Mouse (Mus musculus): ENCODE data around the gene Plxnb1. TPM values are rescaled to one million over a fixed set of nuclear protein-coding genes. Genes with fewer than 3 reads are reported as not detected.

The Plxnb1 gene
- polyA plus RNA-seq, 1 experiment, result 30.1 TPM

DNA sequence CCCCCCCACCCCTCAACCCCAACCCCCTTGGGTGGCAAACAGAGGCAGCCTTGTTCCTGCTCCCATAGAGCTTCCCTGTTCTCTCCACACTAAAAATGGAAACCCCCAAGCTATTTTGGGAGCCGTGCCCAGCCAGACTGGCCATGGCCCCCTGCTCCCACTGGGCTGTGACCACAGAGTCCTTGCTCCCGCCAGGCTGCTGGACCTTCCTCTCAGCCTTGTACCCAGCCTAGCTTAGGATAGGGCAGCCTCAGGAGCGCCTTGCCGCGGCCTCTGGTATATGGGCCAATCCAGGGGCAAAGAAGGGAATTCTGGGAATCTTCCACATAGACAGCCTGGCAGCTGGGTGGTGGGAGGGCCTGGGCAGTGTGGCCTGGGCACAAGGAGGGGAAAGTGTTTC is 2.6 kb downstream of the Plxnb1 start:
- Histone ChIP-seq H3K4me1 (ENCODE audit: control insufficient read depth, insufficient read depth, low read length) (peaks cover 2% of the 10 kb centered on the region), H3K4me3 (ENCODE audit: insufficient read depth, low read length) (0 out of 2 replicates have a peak overlapping the region, but pooled peaks have one; percentile 2), H3K27ac (ENCODE audit: insufficient read depth, low read length) (peak overlapping the region; percentile 69)
- no peak for TF ChIP-seq CTCF (IDR thresholded peaks at IDR 0.05; ENCODE audit: extremely low read depth, insufficient read depth, low read length)
- TF ChIP-seq POLR2A (IDR thresholded peaks at IDR 0.05; ENCODE audit: extremely low read depth, insufficient read depth, low read length), result no peak

DNA sequence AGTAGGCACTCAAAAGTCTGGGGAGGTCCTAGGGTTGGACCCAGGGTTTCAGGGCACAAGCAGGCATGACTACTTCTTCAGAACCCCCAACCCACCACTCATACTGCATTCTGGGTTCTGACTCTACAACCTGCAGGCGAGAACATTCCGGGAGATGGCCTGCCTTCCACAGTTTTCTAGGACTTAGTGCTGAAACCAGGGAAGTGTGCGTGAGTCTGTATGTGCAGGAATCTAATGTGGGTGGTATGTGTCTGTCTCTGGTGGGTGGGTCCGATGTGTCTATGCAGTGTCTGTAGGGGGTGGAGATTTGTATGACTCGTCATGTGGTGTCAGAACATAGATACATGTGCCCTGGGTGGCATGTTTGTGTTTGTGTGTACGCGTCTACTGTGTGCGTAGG is 3.2 kb downstream of the Plxnb1 start:
- H3K4me1 ChIP-seq (ENCODE audit: control insufficient read depth, insufficient read depth, low read length), result peaks cover 2% of the 10 kb centered on the region
- 0 out of 2 replicates have a peak overlapping the region, but pooled peaks have one; percentile 2 for H3K4me3 ChIP-seq (ENCODE audit: insufficient read depth, low read length)
- no peak for TF ChIP-seq POLR2A (IDR thresholded peaks at IDR 0.05; ENCODE audit: extremely low read depth, insufficient read depth, low read length)
- no peak for TF ChIP-seq CTCF (IDR thresholded peaks at IDR 0.05; ENCODE audit: extremely low read depth, insufficient read depth, low read length)
- peak overlapping the region; percentile 69 for H3K27ac ChIP-seq (ENCODE audit: insufficient read depth, low read length)

DNA sequence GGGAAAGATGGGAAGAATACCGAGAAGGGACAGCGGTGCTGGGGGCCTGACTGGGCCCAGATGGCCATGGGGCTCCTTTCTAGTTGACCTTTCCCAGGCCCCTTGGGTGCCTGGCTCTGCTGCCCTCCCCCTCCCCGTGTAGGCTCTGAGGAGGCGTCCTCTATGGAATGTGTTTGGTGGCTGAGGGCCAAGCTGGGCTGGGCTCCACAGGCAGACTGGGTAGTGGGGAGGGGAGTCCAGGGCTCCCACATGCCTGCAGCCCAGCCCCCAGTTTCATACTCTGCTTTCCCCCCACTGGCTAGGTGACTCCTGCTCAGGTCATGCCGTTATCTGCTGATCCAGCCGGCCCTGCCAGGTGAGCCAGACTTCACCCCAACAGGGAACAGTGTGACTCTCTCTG is 3.8 kb downstream of the Plxnb1 start:
- Histone ChIP-seq H3K4me3 (ENCODE audit: insufficient read depth, low read length) (no peak overlapping the region), H3K4me1 (ENCODE audit: control insufficient read depth, insufficient read depth, low read length) (peaks cover 2% of the 10 kb centered on the region), H3K27ac (ENCODE audit: insufficient read depth, low read length) (peak overlapping the region; percentile 69)
- no peak for TF ChIP-seq CTCF (IDR thresholded peaks at IDR 0.05; ENCODE audit: extremely low read depth, insufficient read depth, low read length)

DNA sequence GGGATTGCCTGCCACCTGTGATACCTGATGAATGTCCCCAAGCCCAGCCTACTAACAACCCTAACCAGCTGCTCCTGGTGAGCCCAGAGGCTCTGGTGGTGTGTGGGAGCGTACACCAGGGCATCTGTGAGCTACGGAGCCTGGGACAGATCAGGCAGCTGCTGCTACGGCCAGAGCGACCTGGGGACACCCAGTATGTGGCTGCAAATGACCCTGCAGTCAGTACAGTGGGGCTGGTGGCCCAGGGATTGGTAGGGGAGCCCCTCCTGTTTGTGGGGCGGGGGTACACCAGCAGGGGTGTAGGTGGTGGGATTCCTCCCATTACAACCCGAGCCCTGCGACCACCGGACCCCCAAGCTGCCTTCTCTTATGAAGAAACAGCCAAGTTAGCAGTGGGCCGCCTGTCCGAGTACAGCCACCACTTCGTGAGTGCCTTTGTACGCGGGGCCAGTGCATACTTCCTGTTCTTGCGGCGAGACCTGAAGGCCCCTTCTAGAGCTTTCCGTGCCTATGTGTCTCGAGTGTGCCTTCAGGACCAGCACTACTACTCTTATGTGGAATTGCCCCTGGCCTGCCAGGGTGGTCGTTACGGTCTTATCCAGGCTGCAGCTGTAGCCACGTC is 5.2 kb downstream of the Plxnb1 start:
- no peak overlapping the region for H3K4me3 ChIP-seq (ENCODE audit: insufficient read depth, low read length)
- peaks cover 2% of the 10 kb centered on the region for H3K4me1 ChIP-seq (ENCODE audit: control insufficient read depth, insufficient read depth, low read length)
- no peak overlapping the region for H3K27ac ChIP-seq (ENCODE audit: insufficient read depth, low read length)
- TF ChIP-seq CTCF (IDR thresholded peaks at IDR 0.05; ENCODE audit: extremely low read depth, insufficient read depth, low read length), result no peak
- no peak for TF ChIP-seq POLR2A (IDR thresholded peaks at IDR 0.05; ENCODE audit: extremely low read depth, insufficient read depth, low read length)

DNA sequence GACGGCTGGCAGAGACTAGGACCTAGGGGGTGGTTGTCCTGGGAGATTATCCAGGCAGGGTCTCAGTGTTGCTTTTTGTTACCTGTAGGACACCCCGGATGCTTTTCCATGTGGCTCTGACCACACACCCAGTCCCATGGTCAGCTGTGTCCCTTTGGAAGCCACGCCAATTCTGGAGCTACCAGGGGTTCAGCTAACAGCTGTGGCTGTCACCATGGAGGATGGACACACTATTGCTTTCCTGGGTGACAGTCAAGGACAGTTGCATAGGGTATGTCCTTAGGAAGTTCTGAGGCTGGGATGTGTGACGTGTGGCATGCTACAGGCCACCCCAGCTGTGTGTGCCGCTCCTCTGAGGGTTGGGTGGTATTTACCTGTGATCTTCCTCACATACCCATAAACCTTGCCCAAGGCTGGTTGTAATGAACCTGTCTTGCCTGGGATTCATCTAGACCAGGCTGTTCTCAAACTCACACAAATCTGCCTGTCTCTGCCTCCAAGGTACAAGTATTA is 6.8 kb downstream of the Plxnb1 start:
- Histone ChIP-seq H3K27ac (ENCODE audit: insufficient read depth, low read length) (no peak overlapping the region), H3K4me1 (ENCODE audit: control insufficient read depth, insufficient read depth, low read length) (peaks cover 2% of the 10 kb centered on the region), H3K4me3 (ENCODE audit: insufficient read depth, low read length) (no peak overlapping the region)
- TF ChIP-seq CTCF (IDR thresholded peaks at IDR 0.05; ENCODE audit: extremely low read depth, insufficient read depth, low read length) (no peak), POLR2A (IDR thresholded peaks at IDR 0.05; ENCODE audit: extremely low read depth, insufficient read depth, low read length) (no peak)

DNA sequence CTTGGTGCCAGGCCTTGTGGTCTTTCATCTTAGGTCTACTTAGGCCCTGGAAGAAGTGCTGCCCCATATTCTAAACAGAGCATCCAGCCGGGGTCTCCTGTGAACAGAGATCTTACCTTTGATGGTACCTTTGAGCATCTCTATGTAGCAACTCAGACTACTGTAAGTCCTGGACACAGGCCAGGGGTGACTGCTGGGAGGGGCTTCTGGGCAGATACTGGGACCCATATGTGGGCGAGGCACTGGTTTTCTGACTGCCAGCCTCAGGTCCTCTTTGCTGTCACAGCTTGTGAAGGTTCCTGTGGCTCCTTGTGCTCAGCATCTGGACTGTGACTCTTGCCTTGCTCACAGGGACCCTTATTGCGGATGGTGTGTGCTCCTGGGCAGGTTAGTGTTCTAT is 7.4 kb downstream of the Plxnb1 start:
- H3K4me3 ChIP-seq (ENCODE audit: insufficient read depth, low read length), result no peak overlapping the region
- peaks cover 2% of the 10 kb centered on the region for H3K4me1 ChIP-seq (ENCODE audit: control insufficient read depth, insufficient read depth, low read length)
- no peak for TF ChIP-seq CTCF (IDR thresholded peaks at IDR 0.05; ENCODE audit: extremely low read depth, insufficient read depth, low read length)
- H3K27ac ChIP-seq (ENCODE audit: insufficient read depth, low read length), result no peak overlapping the region

DNA sequence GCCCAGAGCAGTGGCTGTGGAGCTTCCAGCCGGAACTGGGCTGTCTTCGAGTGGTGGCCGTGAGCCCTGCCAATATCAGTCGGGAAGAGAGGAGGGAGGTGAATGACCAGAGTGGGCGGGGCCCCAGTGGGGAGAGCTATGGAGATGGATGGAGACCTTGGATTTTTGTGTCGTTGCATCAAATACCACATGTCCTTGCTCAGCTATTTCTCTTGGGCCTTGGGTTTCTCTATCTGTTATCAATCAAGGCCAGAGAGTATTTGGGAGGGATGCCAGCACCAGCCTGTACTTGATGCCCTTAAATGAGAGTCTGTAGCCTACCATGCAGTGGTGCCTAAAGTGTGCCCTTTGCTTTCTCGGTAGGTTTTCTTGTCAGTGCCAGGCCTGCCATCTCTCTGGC is 8.1 kb downstream of the Plxnb1 start:
- TF ChIP-seq POLR2A (IDR thresholded peaks at IDR 0.05; ENCODE audit: extremely low read depth, insufficient read depth, low read length) (no peak), CTCF (IDR thresholded peaks at IDR 0.05; ENCODE audit: extremely low read depth, insufficient read depth, low read length) (no peak)
- no peak overlapping the region for H3K4me3 ChIP-seq (ENCODE audit: insufficient read depth, low read length)
- no peak overlapping the region for H3K27ac ChIP-seq (ENCODE audit: insufficient read depth, low read length)
- peaks cover 2% of the 10 kb centered on the region for H3K4me1 ChIP-seq (ENCODE audit: control insufficient read depth, insufficient read depth, low read length)

DNA sequence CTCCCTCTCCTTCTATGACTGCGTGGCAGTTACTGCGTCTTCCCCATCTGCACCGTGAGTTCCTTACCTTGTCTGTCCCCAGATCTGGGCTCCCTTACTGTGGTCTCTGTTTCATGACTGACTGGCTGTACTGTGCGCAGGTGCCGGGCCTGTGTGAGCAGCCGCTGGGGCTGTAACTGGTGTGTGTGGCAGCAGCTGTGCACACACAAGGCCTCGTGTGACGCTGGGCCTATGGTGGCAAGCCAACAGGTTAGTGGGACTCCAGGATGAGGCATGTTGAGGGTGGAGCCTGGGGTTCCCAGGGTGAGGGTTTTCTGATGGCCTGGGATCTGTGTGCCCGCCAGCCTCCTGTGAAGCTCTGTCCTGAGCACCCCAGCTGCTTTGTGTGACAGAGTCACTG is 8.9 kb downstream of the Plxnb1 start:
- no peaks in the 10 kb centered on the region for H3K4me1 ChIP-seq (ENCODE audit: control insufficient read depth, insufficient read depth, low read length)
- H3K27ac ChIP-seq (ENCODE audit: insufficient read depth, low read length), result no peak overlapping the region
- TF ChIP-seq CTCF (IDR thresholded peaks at IDR 0.05; ENCODE audit: extremely low read depth, insufficient read depth, low read length) (no peak), POLR2A (IDR thresholded peaks at IDR 0.05; ENCODE audit: extremely low read depth, insufficient read depth, low read length) (no peak)
- H3K4me3 ChIP-seq (ENCODE audit: insufficient read depth, low read length), result no peak overlapping the region

DNA sequence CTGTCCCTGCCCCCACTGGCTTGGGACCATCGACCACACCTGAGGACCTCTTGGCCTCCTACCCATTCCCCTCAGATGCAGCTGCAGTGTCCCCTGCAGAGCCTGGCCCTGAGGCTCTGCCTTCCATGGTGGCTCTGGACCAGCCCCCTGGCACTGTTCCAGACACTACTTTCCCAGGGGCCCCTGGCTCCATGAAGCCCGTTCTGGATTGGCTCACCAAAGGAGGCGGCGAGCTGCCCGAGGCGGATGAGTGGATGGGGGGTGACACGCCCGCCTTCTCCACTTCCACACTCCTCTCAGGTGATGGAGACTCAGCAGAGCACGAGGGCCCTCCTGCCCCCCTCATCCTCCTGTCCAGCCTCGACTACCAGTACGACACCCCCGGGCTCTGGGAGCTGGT is 9.8 kb downstream of the Plxnb1 start:
- H3K4me3 ChIP-seq (ENCODE audit: insufficient read depth, low read length), result no peak overlapping the region
- H3K4me1 ChIP-seq (ENCODE audit: control insufficient read depth, insufficient read depth, low read length), result no peaks in the 10 kb centered on the region
- H3K27ac ChIP-seq (ENCODE audit: insufficient read depth, low read length), result no peak overlapping the region
- no peak for TF ChIP-seq POLR2A (IDR thresholded peaks at IDR 0.05; ENCODE audit: extremely low read depth, insufficient read depth, low read length)
- TF ChIP-seq CTCF (IDR thresholded peaks at IDR 0.05; ENCODE audit: extremely low read depth, insufficient read depth, low read length), result no peak

DNA sequence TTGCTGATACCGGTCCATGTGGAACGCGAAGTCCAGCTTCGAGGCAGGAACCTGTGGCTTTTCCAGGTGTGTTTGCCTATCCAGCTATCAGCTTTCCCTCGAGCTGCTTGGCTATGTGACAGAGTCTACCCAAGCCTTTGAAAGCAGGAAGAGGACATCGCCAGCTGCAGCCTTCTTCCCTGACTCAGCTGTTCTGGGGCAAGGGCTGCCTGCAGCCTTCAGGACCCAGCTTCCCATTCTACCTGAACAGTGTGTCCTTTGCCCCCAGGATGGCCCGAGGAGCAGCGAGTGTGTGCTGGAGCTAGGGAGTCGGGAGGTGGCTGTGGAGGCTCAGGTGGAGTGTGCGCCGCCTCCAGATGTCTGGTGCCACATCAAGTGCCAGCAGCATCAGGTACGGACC is 10.5 kb downstream of the Plxnb1 start:
- no peaks in the 10 kb centered on the region for H3K4me1 ChIP-seq (ENCODE audit: control insufficient read depth, insufficient read depth, low read length)
- TF ChIP-seq POLR2A (IDR thresholded peaks at IDR 0.05; ENCODE audit: extremely low read depth, insufficient read depth, low read length), result no peak
- no peak for TF ChIP-seq CTCF (IDR thresholded peaks at IDR 0.05; ENCODE audit: extremely low read depth, insufficient read depth, low read length)
- no peak overlapping the region for H3K27ac ChIP-seq (ENCODE audit: insufficient read depth, low read length)
- no peak overlapping the region for H3K4me3 ChIP-seq (ENCODE audit: insufficient read depth, low read length)

Measured in cortical plate, adult 2 months (tissue).